Mouse (Mus musculus): ENCODE data around the gene Naf1.

GRCm38 (mm10) chr8:66860921-66861588, 1.0 kb downstream of the Naf1 start:
- TF ChIP-seq POLR2A (IDR thresholded peaks at IDR 0.05; ENCODE audit: control insufficient read depth, extremely low read depth, insufficient read depth, low read length, poor library complexity) (no peak), CTCF (IDR thresholded peaks at IDR 0.05; ENCODE audit: borderline replicate concordance, control insufficient read depth, extremely low read depth, insufficient read depth, low read length, poor library complexity) (no peak)

Data from thymus, adult 2 months (tissue).